Mouse (Mus musculus) kidney, postnatal 14 days (tissue): ENCODE data around the gene Gngt2.

Source experiments
- DNase-seq: peaks from one replicate; pipeline ENCODE4 v3.0.0; 2022; ENCODE audit warnings: mixed read lengths

Gene Gngt2

DNA sequence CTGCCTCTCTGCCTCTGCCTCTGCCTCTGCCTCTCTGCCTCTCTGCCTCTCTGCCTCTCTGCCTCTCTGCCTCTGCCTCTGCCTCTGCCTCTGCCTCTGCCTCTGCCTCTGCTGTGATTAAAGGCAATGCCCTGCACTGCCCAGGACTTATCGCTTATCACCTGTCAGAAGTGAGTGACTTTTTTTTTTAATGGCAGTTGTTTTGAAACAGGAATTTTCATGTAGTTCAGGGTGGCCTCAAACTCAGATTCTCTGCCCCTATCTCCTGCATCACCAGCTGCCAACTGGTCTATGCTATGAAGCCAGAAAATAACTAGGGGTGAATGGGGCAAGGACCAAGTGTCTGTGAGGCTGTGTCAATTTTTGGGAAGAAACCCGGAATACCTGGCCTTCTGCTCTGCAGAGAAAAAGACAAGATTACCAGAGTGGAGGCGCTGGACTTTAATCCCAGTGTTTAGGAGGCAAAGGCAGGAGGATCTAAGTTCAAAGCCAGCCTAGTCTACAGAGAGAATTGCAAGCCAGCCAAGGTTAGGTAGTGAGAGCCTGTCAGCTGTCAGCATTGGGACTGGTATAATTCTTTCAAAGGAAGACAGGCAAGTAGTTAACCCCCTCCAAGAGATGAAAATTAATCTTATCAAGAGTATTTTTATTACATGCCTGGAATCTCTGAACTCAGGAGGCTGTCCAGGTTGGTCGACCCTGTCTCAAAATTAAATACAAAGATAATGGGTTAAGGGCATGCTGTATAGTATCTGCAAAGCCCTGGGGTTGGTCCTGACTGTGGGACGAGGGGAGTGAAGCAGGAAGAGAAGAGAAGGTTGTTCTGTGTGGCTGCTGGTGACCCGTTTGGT, 10.5 kb upstream of the Gngt2 start:
- no peak for DNase-seq

DNA sequence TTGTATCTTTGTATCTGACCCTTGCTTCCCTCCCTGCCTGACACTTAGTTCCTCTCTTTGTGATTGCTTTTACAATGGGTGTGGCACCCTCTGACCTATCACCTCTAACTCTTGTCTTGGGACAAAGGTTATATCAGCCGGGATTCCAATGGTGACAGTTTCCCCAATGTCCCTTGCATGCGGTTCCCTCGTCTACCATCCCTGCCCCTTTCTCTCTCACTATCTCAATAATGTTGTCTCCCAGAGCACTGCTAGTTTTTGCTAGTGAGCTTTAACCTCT, 9.9 kb upstream of the Gngt2 start:
- DNase-seq = peak; percentile 10

DNA sequence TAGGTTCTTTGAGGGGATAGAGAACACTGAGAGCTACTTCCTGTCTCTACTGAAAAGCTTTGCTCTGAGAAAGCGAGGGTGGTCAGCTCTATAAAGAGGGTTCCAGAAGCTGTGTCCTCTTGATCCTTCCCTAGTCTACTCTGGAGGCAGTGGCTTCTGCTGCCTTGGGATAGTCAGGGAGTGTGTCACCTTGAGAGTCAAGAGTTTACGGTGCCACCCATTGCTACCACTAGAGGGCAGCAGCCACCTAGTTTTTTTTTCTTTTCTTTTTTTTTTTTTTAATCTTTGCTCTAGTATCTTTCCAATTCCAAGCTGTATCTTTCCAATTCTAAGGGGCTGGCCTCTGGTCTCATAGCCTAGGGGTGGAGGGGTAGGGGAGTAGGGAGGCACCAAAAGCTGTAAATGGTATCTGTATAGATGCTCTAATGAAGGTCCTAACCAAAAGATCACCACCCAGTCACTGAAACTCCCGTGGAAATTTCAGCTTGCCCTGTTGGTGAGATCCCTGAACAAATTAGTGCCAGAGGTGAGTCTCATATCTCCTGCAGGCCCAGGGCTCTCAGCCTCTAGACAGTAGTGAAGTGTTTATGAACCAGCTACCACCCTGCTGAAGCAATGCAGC, 9.4 kb upstream of the Gngt2 start:
- DNase-seq = peak; percentile 84

DNA sequence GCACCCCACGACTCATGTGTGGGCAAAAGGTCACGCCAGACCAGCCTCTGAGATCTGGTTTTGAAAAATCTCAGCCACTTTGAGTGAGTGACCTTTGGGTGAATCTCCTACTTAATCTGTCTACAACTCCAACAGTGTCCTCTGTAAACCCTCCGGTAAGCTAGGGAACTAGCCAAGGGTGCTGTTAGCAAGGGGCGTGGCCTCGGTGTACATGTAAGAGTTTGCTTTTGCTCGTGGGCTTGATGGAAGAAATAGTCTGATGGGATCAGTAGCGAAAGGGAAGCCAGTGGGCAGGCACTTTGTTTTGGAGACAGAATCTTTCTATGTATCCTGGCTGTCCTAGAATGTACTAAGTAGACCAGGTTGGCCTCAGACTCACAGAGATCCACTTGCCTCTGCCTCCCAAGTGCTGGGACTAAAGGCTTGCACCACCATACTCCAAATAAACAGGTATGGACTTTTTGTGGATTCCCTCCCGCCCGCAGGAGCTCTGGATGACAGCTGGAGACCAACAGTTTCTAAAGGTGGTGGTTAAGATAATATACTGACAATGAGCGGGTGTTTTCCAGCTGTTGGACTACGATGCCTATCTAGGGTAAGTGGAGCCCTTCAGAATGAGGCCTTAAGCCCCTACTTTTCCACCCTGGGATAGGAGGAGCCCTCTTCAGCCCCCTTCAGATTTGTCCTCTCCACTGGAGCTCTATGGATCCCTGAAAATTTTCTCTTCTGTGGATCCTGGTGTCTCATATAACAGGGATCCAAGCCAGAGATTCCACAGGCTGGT, 8.6 kb upstream of the Gngt2 start:
- DNase-seq = peak; percentile 1

DNA sequence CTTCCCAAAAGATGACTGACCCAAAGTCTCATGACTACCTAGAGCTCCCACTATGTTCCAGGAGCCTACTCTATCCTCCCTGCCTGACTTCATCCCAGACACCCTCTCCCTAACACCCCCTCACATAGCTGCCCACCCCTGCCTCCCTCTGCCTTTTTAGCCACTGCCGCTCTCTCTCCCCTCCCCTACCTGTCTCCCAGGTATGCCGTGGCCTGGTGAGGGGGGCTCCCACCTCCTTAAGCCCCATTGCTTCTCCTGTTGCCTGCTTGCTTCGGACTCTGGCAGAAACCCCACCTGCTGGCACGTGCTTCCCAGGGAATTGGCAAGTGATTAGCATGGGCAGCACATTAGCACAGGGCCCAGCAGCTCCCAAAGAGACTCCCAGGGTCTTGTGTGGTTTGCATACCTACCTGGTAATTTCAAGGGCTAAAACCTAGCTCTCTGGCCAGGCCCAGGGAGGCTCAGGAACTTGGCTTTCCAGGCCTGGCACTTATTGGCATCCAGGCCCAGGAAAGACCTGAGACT, 7.4 kb upstream of the Gngt2 start:
- DNase-seq = peak; percentile 3

DNA sequence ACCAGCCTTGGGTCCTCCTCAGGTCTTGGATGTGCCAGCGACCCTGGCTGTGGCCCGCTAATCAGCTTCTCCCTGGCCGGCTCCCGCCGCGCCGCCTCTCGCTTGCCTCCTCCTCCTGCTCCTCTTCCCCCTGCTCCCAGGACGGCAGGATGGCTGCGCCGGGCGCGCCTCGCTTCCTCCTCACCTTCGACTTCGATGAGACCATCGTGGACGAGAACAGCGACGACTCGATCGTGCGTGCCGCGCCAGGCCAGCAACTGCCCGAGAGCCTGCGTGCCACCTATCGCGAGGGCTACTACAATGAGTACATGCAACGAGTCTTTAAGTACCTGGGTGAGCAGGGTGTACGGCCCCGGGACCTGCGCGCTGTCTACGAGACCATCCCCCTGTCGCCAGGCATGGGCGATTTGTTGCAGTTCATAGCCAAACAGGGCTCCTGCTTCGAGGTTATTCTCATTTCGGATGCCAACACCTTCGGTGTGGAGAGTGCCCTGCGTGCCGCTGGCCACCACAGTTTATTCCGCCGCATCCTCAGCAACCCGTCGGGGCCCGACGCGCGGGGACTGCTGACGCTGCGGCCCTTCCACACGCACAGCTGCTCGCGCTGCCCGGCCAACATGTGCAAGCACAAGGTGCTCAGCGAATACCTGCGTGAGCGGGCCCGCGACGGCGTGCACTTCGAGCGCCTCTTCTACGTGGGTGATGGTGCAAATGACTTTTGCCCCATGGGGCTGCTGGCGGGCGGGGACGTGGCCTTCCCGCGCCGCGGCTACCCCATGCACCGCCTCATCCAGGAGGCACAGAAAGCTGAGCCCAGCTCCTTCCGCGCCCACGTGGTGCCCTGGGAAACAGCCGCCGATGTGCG, 6.4 kb upstream of the Gngt2 start:
- peak; percentile 28 for DNase-seq

DNA sequence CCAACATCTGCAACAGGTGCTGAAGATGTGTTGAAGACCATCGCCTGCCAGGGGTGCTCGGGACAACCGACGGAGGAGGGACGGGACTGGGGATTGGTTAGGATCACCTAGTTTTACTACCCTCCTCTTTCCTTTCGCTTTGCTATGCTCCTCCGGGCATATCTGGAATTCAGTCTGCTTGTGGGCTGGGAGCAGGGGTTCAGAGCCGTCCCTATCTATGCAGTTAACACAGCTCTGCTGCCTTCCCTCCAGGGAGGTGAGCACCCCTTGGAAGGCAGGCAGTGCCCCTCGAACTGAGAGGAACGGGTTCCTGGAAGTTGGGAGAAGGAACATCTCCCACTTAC, 5.8 kb upstream of the Gngt2 start:
- no peak for DNase-seq

DNA sequence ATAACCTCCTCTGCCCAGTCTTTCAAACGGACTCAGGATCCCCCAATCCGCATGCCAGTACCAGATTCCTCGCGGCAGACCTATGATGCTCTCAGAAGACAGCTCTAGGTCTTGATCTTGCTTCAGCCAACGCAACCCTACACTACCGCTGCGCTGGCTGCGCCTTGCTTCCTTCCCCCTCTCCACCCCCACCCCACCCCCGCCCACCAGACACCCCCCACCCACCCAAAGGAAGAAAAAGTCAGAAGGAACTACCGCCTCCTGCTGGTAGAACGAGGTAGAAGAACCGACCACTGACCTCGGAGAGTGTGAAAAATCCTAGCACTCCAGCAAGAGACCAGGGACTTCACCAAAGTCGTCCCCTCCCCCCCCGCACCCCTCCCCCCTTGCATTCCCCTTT, 5.4 kb upstream of the Gngt2 start:
- no peak for DNase-seq

DNA sequence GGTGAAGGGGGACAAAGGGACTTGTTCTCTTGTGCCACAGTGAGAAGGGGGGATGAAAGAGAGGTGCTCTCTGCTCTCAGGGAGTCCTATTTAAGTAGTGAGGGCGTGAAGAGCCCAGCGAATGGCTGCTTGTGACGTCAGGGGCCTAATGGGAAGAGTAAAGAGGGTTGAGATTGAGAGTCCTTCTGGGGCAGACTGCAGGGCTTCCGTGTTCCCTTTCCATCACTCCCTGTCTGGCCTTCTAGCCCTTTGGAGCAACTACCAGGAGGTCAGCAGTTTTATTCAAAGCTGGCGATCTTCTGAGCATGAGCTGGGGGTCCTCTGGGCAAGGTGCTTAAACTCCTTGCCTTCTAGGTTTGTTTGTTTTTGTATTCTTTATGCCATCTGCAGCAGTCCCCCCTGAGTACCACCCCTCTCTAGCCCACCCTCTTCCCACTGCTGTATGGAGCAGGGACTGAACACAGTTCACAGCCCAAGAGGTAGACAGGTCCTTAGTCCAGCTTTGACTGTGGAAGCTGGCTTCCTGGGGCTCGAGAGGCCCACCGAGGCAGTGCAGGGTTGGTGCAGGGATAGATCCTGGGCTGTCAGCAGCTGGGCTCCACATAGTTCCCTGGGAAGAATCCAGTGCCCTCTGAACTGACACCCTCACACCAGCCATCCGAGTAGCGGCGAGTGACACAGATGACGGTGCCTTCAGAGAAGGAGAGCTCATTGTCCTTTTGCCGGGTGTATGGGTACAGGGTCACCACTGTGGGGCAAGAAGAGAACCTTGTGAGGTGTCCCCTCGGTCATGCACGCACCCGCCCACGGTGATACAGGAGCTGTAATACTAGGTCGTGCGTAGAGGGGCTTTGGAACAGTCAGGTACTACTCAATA, 4.6 kb upstream of the Gngt2 start:
- no peak for DNase-seq

DNA sequence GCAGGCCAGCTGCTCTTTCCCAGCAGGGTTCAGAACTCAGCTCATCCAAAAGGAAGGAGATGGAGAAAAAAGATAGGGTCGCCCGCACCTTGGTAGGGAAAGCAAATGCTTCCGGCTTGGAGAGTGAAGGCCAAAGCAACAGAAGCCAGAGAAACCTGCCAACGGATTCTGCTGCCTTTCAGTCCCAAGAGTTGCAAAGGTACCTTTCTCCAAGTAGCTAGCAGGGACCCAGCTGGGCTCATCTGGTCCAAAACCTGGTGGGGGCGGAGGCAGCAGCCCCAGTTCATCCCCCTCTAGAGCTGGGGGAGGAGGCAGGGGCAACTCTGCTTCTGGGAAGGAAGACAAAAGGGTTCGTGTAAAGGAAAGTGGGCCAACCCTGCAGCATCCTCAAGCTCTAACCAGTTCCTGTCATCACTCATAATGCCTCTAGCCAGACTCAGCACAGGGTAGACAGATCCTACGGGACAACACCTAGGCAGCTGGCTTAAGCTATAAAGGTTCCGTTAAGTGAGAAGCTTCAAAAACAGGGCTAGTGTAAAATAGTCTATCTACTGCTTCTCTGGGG, 3.9 kb upstream of the Gngt2 start:
- DNase-seq = no peak

DNA sequence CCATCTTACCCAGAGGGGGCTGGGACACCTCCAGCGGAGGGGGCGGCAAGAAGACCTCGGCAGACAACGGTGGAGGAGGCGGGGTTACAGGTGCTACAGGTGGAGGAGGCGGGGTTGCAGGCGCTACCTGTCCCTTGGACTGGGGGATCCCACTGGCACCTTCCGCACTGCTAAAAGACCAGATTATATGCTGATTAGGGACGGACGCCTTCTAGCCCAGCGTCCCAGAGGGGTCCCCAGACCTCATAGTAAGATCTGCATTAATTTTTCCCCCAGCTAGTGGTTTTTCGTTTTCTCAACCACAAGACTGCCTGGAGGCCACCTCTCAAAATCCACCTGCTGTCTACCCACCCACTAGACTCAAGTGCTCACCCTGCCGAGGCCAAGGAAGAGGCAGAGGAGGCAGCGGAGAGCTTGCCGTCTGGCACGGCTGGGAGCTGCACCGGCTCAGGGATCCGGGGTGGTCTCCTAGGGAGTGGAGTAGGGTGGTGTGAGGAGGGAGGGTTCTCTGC, 3.3 kb upstream of the Gngt2 start:
- DNase-seq = no peak

DNA sequence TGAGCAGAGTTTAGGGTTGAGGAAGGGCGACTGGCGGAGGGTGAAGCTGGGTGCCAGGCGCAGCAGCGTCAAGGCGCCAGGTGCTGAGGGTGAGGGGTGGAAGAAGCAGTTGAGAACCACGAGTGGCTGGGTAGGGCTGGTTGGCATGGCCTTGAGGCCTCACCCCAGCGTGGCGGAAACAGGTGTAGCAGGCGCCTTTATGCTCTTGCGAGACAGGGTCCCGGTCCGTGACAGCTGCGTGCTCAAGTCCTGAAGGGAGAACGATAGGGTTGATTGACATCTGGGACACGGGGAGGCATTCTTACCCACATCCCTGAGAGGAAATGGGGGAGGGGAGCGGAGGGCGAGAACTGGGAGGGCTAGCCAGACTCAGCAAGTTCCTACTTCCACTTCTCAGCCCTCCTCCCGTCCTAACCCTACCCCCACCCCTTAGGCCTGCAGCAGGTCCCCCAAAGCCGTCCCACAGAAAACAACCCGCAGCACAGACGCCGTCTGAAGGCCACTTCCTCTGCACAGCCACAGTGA, 2.8 kb upstream of the Gngt2 start:
- peak; percentile 43 for DNase-seq

DNA sequence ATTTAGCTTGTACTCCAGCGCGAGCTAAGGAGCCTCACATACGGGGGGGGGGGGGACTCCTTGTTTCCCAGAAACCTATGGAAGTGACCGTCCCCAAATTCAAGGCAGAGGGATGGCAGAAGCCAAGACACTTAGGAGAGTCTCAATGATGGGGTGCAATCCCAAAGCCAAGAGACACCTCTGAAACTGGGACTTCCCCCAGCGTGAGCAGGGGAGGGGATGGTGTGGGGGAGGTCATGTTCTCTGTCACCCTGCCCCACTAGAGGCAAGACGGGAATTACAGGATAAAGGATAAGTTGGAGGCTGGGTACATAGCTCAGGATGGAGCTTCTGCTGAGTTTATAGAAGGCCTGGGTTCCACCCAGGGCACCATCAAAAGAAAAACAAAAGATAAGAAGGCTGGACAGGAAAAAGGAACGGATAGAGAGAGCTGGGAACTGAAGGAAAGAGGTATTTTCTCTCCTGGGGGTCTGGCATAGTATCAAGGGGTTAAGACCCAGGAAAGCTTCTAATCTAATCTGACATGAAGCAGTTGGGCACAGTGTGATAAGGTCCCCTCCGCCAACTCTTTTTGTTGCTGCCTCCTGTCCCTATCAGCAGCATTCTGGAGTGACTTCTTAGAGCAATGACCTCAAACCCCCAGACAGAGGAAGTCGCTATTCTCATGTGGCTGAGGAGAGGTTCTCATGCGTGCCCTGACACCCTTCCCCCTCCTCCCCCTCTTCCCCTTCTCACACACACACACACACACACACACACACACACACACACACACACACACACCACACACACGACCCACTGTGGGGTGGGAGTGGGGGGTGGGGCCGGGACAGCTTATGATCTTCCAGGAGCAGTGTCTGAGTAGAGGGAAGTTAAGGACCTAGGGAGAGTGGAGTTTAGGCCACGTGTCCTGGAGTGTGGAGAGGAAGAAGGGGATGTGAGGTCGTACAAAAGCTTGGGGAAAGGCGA, 2.0 kb upstream of the Gngt2 start:
- DNase-seq = no peak

DNA sequence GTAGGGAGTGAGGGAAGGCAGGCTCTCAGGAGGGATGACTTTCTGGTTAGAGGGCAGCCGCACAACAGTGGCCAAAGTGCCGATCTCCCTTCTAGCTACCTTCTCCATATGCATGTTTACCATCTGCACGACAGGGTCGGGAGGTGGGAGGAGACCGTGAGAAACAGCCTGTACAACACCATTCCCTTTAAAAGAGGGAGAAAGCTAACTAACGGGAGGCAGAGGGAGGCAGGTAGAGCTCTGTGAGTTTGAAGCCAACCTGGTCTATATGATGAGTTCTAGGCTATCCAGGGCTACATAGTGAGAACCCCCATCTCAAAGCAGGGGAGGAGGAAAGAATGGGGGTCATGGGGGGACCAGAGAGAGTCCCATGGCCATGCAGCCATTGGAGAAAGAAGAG, 1.2 kb upstream of the Gngt2 start:
- no peak for DNase-seq

DNA sequence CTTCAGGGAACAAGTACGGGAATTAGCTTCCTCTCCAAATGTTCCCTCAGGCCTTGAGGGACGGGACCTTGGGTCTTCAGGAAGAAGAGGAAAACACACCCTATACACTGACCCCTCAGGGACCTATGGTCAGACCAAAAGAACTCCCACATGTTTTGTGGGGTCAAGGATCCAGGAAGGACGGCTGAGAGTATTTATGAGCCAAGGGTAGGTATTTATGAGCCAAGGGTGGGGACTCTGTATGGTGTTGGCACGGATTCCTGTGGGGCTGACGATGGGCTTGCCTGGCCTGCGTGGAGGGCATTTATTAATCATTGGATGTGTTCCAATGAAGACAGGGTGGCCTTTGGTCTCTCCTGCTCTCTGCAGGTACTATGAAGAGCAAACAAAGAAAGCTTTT, 583 bp upstream of the Gngt2 start:
- peak; percentile 49 for DNase-seq

DNA sequence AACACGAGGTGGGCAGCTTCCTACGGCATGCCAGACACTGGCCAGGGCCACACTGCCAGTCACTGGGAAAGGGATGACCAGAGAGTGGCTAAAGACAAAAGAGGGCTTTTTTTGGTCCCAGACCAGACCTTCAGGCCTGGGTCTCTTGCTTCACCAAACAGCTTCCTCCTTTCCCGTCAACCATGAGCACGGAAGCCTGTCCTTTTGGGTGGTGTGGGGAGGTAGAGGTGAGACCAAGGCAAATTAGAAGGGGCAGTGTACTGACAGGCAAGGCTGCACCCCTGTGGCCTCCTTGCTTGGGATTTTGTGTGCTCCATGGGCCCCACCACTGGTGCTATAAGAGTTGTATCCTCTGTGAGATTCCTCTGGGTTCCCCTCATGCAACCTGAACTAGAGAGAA, 1.6 kb downstream of the Gngt2 start:
- no peak for DNase-seq

DNA sequence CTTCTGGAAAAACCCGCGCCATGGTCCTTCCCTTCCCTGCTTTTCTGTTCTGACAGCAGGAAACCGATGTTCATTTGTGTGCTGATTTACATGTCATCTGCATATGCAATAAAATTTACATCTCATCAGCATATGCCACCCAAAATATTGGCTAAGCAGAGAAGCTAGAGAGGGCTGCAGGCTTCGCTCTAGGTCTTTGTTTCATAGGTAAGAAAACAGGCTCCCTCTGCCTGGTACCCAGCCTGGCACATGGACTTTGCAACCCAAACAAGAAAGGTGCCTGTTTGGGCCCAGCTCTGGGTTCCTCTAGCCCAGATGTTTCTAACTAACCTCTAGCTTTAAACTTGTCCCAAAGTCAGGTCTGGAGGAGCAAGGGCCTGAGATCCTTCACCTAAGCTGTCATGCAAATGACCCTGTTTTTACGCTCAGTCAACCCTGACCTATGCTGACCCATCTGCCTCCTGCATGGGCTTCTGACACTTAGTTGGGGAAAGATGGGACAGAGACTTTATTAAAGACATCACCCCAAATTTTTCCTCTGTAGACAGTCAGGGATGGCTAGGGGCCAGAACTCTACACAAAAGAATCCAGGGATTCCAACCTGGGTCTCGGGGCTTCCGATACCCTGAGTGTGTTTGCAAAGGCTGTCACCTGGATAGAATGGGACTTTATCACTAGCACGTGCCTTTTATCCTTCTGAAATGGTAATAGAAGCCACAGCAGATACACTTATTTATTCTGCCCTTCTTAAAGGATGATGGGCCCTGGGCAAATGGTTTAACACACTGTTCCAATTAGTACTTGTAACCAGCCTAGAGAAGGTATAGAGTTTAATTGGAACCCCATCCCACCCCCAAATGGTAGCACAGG, 2.2 kb downstream of the Gngt2 start:
- no peak for DNase-seq

DNA sequence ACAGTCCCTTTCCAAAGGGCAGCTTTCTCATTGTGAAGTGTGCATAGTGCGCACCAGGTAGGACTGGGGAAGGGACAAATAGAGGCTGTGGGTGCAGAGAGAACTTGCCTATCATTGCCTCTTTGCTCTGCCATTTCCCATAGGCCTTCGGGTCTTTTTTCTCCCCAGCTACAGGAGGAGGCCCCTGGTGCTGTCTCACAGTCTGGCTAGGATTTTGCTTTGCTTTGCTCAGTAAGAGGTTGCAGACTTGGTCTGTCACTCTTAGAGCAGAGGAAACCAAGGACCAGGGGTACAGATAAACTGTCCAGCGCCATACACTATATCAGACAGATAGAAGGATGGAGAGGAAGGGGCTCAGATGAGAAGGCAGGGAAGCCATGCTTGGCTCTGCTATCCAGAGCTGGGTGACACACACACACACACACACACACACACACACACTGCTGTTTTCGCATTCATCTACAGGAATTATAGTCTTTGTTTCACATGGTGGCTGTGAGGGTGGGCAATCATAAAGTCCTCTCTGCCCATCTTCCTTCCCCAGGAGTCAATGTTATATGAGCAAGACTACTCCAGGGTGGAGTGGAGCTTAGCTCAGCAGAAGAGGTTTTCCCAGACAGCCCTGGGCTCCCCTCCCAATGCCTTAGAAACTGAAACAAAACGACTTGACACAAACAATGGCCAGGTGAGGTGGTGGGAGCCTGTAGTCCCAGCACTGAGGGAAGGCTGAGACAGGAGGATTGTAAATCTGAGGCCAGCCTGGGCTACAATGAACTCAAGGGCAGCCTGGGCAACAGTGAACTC, 3.9 kb downstream of the Gngt2 start:
- DNase-seq = no peak
